Mouse (Mus musculus): ENCODE data around the gene Vmn2r89. TPM values are rescaled to one million over a fixed set of nuclear protein-coding genes. Genes with fewer than 3 reads are reported as not detected.

The Vmn2r89 gene
- polyA plus RNA-seq (2014; fragmentation: Illumina TruSeq; extraction: RNeasy Lipid Tissue Mini Kit (QIAGEN cat#74804); ENCODE audit: low read depth, low replicate concordance), result not detected

DNA sequence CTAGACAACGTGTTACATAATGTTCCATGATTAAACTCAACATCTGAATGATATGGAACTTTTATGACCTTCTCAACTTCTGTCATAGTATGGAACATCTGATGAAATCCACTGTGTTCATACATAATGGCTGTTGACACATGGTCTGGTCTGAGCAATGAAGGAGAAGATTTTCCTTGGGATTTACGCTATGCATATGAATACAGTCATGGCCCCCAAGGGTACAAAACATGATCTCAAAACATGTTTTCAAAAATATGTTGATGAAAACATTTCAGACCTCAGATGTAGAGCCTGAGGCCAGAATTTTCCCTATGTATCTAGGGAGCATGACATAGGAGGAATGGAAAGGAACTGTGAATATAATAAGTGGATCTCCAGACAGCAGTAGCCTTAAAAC is at the start of gene Vmn2r89:
Vmn2r89 (plus strand) TSS at position 301 of the 400 bp plus-strand sequence.

DNA sequence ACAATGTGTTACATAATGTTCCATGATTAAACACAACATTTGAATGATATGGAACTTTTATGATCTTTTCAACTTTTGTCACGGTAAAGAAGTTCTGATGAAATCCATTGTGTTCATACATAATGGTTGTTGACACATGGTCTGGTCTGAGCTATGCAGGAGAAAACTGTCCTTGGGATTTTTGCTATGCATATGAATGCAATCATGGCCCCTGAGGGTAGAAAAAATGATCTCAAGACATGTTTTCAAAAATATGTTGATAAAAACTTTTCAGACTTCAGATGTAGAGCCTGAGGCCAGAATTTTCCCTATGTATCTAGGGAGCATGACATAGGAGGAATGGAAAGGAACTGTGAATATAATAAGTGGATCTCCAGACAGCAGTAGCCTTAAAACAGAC is 41.1 kb upstream of the Vmn2r89 start, which contains the start of gene Vmn2r88:
Vmn2r88 (plus strand) TSS at position 301 of the 400 bp plus-strand sequence.

Other genes starting within 250 kb of the Vmn2r89 start
- not detected for gene Ear14, start 248.5 kb upstream of the Vmn2r89 start, polyA plus RNA-seq (2014; fragmentation: Illumina TruSeq; extraction: RNeasy Lipid Tissue Mini Kit (QIAGEN cat#74804); ENCODE audit: low read depth, low replicate concordance)
- gene Rnase2a, start 195.7 kb upstream of the Vmn2r89 start, polyA plus RNA-seq (2014; fragmentation: Illumina TruSeq; extraction: RNeasy Lipid Tissue Mini Kit (QIAGEN cat#74804); ENCODE audit: low read depth, low replicate concordance), result not detected
- gene Gm7247, start 90.1 kb upstream of the Vmn2r89 start, polyA plus RNA-seq (2014; fragmentation: Illumina TruSeq; extraction: RNeasy Lipid Tissue Mini Kit (QIAGEN cat#74804); ENCODE audit: low read depth, low replicate concordance), result not detected
- gene Vmn2r88, start 41.0 kb upstream of the Vmn2r89 start, polyA plus RNA-seq (2014; fragmentation: Illumina TruSeq; extraction: RNeasy Lipid Tissue Mini Kit (QIAGEN cat#74804); ENCODE audit: low read depth, low replicate concordance), result not detected
- gene Gm5622, start 100.9 kb downstream of the Vmn2r89 start, polyA plus RNA-seq (2014; fragmentation: Illumina TruSeq; extraction: RNeasy Lipid Tissue Mini Kit (QIAGEN cat#74804); ENCODE audit: low read depth, low replicate concordance), result not detected
- gene Gm17175, start 122.2 kb downstream of the Vmn2r89 start, polyA plus RNA-seq (2014; fragmentation: Illumina TruSeq; extraction: RNeasy Lipid Tissue Mini Kit (QIAGEN cat#74804); ENCODE audit: low read depth, low replicate concordance), result not detected
- gene Gm17174, start 140.3 kb downstream of the Vmn2r89 start, polyA plus RNA-seq (2014; fragmentation: Illumina TruSeq; extraction: RNeasy Lipid Tissue Mini Kit (QIAGEN cat#74804); ENCODE audit: low read depth, low replicate concordance), result not detected
- not detected for gene Gm17078, start 159.5 kb downstream of the Vmn2r89 start, polyA plus RNA-seq (2014; fragmentation: Illumina TruSeq; extraction: RNeasy Lipid Tissue Mini Kit (QIAGEN cat#74804); ENCODE audit: low read depth, low replicate concordance)
- gene Gm4181, start 183.8 kb downstream of the Vmn2r89 start, polyA plus RNA-seq (2014; fragmentation: Illumina TruSeq; extraction: RNeasy Lipid Tissue Mini Kit (QIAGEN cat#74804); ENCODE audit: low read depth, low replicate concordance), result not detected
- not detected for gene Gm17079, start 243.6 kb downstream of the Vmn2r89 start, polyA plus RNA-seq (2014; fragmentation: Illumina TruSeq; extraction: RNeasy Lipid Tissue Mini Kit (QIAGEN cat#74804); ENCODE audit: low read depth, low replicate concordance)